Mouse (Mus musculus): ENCODE measurements at regions not wholly inside any gene's neighbourhood (a gene's known extent, or its start where the extent isn't known, plus 50 kb on each side); places are given as distances from the start of the nearest gene placed in this dataset.
"Not testable (repeated sequence)": the region's sequence is repeated elsewhere in the genome, so short reads cannot be mapped to it uniquely, and the experiment has no call there.

GRCm38 (mm10) chr10:111358340-111358739 is 59.9 kb downstream of the Bbs10 start:
- TF ChIP-seq CTCF, EP300 (IDR thresholded peaks at IDR 0.05; ENCODE audit: low read depth): not testable (repeated sequence)
